Mouse (Mus musculus) CD4-positive naive resting alpha-beta T cell, adult 57 days (primary cell): ENCODE results near the gene Tm4sf19. TPM values are rescaled to one million over a fixed set of nuclear protein-coding genes. Genes with fewer than 3 reads are reported as not detected.

Source experiments
- total RNA-seq: library from RNA; stranded (reverse); gene quantifications from one replicate; pipeline ENCODE4 v1.2.4, GENCODE M21; 2023

The Tm4sf19 gene
- total RNA-seq: not detected

DNA sequence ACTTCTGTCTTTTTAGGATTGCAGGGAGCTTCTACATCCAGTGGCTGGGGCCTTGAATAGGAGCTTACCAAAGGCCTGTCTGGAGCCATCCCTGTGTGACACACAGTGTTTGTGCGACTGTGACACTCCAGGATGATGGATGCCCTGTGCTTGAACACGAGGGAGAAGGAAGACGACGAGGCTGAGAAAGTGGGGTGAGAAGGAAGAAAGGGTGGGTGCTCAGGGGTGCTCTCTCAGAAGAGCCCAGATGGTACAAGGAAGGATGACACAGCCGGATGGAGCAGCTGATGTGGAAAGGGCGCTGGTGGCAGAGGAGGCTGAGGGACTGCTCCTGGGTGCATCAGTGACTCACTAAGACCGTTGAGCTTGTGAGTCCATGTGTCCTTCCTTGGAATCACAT is at the start of gene Tm4sf19:
Gene Tm4sf19, plus strand, starts transcription at position 240 of the 400 bp plus-strand sequence.

DNA sequence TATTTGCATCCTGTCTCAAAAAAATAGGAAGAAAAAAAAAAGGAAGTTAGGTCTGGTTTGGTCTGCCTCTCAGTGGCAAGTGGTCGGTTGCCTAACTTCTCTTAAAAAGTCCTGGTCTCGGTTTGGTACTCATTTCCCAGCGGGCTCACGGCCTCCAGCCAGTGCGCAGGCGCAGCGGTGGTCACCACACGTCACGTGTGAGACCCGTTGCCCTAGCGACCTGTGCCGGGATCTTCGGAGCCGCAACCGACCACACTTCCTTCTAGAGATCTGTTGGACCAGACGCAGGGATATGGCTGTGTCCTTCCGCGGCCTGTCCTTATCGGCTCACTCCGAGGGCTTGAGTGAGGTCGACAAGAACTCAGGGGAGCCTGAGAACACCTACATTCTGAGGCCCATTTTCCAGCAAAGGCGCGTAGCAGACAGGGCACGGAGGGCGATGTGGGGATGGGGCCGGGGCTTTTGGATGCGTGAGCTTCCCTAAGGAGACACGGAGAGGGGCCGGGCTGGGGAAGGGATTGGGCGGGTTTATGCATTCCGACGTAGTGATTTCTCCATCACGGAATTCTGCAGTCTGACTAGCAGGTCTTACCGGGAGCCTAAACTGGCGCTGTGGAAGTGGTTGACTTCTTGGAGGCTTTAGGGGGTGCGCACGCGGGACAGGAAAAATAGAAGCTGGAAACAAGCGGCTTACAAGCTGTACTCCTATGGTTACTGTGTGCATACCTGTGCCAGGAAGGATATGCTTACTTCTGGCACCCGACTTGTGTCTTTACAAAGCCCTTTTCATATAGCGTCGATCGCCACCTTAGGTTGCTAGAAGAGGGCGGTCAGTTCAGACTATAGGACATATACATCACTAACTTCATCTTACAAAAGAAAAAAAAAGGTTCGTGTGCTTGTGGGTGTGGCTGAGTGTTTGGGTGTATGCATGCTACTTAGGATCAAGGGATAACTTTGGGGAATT is 19.5 kb downstream of the Tm4sf19 start, which contains the start of gene Tctex1d2:
Gene Tctex1d2, plus strand, starts transcription at position 186 of the 967 bp plus-strand sequence.

GRCm38 (mm10) chr16:32430474-32431046 is 30.3 kb downstream of the Tm4sf19 start, which contains the start of gene Pcyt1a:
TSS of gene Pcyt1a (plus strand) at chr16:32430921.

Other genes with a start within 250 kb of the Tm4sf19 start
- gene Nrros, start 234.9 kb upstream of the Tm4sf19 start, total RNA-seq: 74.2 TPM
- not detected for gene Bex6, start 220.7 kb upstream of the Tm4sf19 start, total RNA-seq
- gene Fbxo45, start 153.3 kb upstream of the Tm4sf19 start, total RNA-seq: 7.8 TPM
- gene Wdr53, start 153.3 kb upstream of the Tm4sf19 start, total RNA-seq: 11.4 TPM
- 0.68 TPM for gene Smco1, start 129.0 kb upstream of the Tm4sf19 start, total RNA-seq
- 19.6 TPM for gene Rnf168, start 123.0 kb upstream of the Tm4sf19 start, total RNA-seq
- gene Ubxn7, start 68.2 kb upstream of the Tm4sf19 start, total RNA-seq: 75.1 TPM
- not detected for gene Tctex1d2, start 19.2 kb downstream of the Tm4sf19 start, total RNA-seq
- gene Pcyt1a, start 30.4 kb downstream of the Tm4sf19 start, total RNA-seq: 19.7 TPM
- gene Slc51a, start 87.4 kb downstream of the Tm4sf19 start, total RNA-seq: not detected
- not detected for gene Zdhhc19, start 95.8 kb downstream of the Tm4sf19 start, total RNA-seq
- 61.9 TPM for gene Tfrc, start 208.4 kb downstream of the Tm4sf19 start, total RNA-seq
- gene Tnk2, start 243.4 kb downstream of the Tm4sf19 start, total RNA-seq: 49.0 TPM